Mouse (Mus musculus): ENCODE data around the gene Tmprss13. TPM values are rescaled to one million over a fixed set of nuclear protein-coding genes. Genes with fewer than 3 reads are reported as not detected.
A peak's percentile ranks its signal among the peaks of the same experiment; 100 is the strongest.

Tmprss13 gene
- total RNA-seq, 2 experiments from 2014 or later: not detected

DNA sequence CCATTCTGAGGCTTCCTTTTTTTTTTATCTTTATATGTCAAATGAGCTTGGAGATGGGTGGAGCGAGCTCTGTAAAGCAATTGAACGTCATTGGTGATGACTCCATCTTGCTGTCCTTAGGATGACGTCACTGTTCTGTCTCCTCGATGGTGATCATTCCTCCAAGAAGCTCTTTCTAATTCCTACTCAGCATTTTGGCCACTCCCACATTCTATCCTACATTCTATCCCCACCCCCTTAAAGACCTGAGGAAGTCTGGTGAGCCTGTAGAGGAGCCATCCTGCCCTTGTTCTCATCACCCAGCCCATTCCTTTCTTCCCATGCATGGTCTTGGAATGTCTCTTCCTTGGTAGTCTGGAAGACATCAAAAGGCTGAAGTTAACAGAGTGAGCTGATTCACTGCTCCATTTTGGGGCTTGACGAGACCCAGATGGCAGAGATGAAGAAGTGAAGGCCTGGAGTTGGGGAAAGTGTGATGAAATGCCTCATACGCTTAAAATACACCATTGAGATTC lies 56.1 kb downstream of the Tmprss13 start:
- intact Hi-C loops (cut with DNase I): no loop called here
- no peak for DNase-seq (ENCODE audit: low spot score in 2 of 2)

GRCm38 (mm10) chr9:45376427-45376826 lies 57.5 kb downstream of the Tmprss13 start:
- no peak for DNase-seq (ENCODE audit: low spot score in 2 of 2)
- intact Hi-C loops (cut with DNase I): no loop called here

DNA sequence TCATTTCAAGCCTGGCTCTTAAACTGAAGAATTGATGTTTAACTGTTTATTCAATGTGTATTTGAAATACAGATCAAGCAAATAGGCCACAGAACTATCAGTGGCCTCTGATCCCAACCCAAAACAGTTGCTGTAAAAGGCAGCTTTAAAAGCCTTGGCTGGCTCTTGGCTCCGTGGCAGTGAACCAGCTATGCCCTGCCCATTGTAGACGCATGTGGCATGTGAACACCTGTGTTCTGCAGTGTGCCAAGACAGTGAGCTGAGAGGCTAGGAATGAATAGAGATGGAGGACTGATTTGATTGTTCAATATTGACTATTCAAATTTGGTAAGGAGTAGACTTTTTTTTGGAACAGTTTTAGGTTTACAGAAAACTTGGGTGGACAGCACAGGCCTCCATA lies 58.0 kb downstream of the Tmprss13 start:
- intact Hi-C loops (cut with DNase I): no loop called here
- no peak for DNase-seq (ENCODE audit: low spot score in 2 of 2)

DNA sequence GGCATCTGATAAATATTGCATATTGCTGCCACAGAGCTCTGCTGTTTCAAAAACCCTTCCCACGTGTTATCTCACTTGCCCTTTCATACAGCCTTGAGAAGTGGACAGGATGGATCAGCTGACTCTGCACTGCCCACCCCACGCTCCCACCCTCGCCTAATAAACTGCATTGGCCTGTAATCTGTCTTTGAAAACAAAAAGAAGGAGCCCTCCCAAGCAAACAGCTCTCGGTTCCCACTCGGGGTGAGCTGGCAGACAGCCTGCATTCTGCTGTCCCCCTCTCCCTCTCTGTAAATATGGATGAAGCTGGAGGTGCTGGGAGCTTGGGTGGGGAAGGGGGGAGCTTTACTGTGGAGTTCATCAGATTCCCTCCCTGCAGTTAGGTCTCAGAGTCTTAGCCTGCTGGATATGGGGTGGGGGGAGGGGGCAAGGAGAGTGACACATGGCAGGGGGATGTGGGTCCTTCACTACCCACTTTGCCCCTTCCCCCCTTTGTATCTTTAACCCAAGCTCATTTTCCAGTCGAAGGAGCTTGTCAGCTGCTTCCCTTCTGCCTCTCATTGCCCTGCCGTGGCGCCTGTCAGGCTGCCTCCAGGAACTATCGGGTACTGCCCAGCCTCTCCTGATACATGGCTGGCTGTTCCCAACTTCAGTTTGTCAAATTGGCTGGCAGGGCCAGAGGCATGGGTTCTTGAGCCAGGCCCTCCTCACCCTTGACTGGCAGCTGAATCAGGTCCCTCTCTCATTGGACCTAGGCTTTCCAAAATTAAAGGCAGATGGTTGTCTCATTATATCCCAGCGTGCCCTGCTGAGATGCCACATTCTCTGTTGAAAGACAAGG lies 61.7 kb downstream of the Tmprss13 start:
- DNase-seq (ENCODE audit: low spot score in 2 of 2): peak in 1 of 2 experiments; percentile 22
- intact Hi-C loops (cut with DNase I): no loop called here

- peak; percentile 17 to 54 for DNase-seq (ENCODE audit: low spot score in 2 of 2)
- intact Hi-C loops (cut with DNase I): no loop called here
Measured at GRCm38 (mm10) chr9:45382336-45382735, 63.4 kb downstream of the Tmprss13 start.

GRCm38 (mm10) chr9:45382834-45383233 lies 63.9 kb downstream of the Tmprss13 start:
- intact Hi-C loops (cut with DNase I): no loop called here
- DNase-seq (ENCODE audit: low spot score in 2 of 2): no peak

DNA sequence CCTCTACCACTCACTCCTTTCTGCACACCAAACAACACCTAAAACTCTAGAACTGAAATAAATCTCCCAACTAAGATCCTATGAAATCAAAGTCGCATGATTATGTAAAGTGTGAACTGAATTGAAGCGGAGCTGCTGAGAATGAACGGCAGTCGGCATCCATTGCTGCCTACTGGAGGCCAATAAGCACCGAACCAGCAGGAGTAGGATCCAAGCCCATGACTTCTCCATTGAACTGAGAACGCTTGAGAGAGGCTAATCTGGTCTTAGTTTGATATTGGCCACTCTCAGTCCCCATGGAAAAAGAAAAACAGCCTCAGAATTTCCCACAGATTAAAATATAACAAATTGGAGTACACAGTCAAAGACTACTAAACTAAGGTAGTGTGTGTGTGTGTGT lies 65.0 kb downstream of the Tmprss13 start:
- intact Hi-C loops (cut with DNase I): no loop called here
- no peak for DNase-seq (ENCODE audit: low spot score in 2 of 2)

GRCm38 (mm10) chr9:45386698-45387097 lies 67.8 kb downstream of the Tmprss13 start:
- intact Hi-C loops (cut with DNase I): loop anchor here (5.0 kb wide), 1 partner anchor 164 kb away; no protein-coding TSS in a partner anchor
- no peak for DNase-seq (ENCODE audit: low spot score in 2 of 2)

DNA sequence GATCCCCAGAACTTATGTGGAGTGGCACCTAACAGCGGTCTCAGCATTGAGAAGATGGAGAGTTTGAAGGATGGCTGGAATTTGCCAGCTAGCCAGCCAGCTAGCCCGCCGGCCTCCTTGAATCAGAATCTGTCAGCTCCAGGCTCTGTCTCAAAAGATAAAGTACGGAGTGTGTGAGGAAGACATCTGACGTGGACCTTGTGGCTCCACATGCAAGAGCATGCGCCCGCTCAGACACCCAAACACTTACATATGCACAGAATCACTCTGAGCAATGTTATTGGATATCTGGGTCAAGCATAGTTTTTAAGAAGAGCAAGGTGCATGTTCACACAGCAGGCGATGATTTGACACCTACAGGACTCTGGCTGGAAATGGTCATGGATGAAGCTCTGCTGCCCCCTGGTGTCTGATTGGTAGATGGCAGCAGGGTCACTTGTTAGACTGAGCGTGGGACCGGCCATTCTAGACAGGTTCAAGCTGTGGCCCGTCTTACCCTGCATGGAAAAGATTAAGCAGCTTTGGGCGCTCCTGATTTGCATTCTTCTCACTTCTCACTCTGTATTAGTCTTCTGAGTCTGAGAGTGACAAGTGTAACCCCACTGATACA lies 69.6 kb downstream of the Tmprss13 start:
- intact Hi-C loops (cut with DNase I): loop anchor here (1.0 to 5.0 kb wide), 3 partner anchors 43 to 166 kb away; no protein-coding TSS in a partner anchor
- DNase-seq (ENCODE audit: low spot score in 2 of 2): peak; percentile 89 to 91

DNA sequence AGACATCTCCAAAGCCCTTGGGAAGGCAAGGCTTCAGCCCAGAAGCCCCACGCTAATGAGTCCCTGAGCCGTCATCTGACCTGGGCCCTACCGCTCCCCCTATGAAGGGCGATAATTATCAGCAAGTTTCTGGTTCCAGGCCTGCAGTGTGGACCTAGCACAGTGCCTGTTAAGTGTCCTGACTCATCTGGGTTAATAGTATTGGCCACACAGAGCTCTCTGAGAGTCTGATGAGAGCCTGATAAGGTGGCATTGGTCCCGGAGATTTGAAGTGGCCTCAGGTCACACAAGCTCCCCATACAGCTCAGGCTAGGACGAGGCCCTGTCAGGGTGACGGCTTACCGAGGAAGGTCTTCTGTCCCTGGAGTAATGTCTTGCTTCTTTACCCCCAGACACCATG lies 70.7 kb downstream of the Tmprss13 start:
- intact Hi-C loops (cut with DNase I): loop anchor here (5.0 kb wide), 1 partner anchor 167 kb away; no protein-coding TSS in a partner anchor
- no peak for DNase-seq (ENCODE audit: low spot score in 2 of 2)

DNA sequence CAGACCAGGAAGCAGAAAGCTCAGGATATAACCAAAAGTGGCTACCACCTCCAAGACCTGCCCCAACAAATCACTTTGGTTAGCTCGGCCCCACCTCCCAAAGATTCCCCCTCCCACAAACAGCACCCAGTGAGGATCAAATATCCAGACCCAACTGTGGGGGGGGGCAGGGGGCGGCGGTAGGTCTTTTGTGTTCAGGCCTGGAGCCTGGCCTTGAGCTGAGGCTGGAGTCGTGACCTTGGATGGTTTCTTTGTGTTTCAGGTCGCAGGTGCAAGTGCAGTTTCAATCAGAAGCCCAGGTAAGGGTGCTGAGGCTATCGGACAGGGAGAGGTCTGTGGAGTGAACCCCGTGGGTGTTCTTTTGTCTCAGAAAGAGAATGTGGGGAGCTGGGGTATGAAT lies 72.4 kb downstream of the Tmprss13 start:
- no peak for DNase-seq (ENCODE audit: low spot score in 2 of 2)
- intact Hi-C loops (cut with DNase I): no loop called here

DNA sequence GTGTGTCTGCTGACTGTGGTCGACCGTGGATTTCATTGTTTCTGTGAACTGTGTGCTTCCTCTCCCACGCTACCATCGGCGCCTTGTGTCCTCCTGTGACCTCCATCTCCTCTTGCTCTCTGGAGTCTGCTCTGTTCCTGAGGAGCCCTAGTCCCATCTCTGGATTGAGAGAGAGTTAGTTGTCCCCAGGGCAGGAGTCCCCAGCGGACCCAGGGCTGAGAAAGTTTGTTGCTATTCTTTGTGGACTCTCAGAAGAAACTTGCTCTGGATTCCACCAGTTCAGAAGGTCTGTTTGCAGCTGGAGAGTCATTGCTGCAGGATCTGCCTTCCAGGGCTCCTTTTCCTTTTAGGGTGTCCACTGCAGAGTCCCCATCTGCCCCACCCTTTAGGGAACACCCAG lies 76.3 kb downstream of the Tmprss13 start:
- intact Hi-C loops (cut with DNase I): no loop called here
- DNase-seq (ENCODE audit: low spot score in 2 of 2): no peak

GRCm38 (mm10) chr9:45395796-45396195 lies 76.9 kb downstream of the Tmprss13 start:
- intact Hi-C loops (cut with DNase I): no loop called here
- no peak for DNase-seq (ENCODE audit: low spot score in 2 of 2)

Other genes starting within 250 kb of the Tmprss13 start
- gene Jaml, start 239.9 kb upstream of the Tmprss13 start, total RNA-seq (2021): under 1 TPM; 0.35 to 0.57 TPM
- 100 to 1,000 TPM; 174 to 177 TPM for gene Scn2b, start 201.3 kb upstream of the Tmprss13 start, total RNA-seq (2021)
- gene Scn4b, start 180.7 kb upstream of the Tmprss13 start, total RNA-seq (2021): 10 to 100 TPM; 11.3 to 16.2 TPM
- gene BC049352, start 137.1 kb upstream of the Tmprss13 start, total RNA-seq (2021): under 1 TPM; 0.55 to 0.66 TPM
- gene Tmprss4, start 115.0 kb upstream of the Tmprss13 start, total RNA-seq (2021): under 1 TPM in 1 of 2 experiments, not detected in 1; 0.25 TPM
- 1 to 10 TPM; 2.5 to 2.7 TPM for gene Il10ra, start 50.0 kb upstream of the Tmprss13 start, total RNA-seq (2021)
- gene Fxyd6, start 51.1 kb downstream of the Tmprss13 start, total RNA-seq (2021): 100 to 1,000 TPM; 158 to 184 TPM
- gene Fxyd2, start 80.6 kb downstream of the Tmprss13 start, total RNA-seq (2021): 1 to 10 TPM; 6.6 to 7.5 TPM
- 10 to 100 TPM; 41.4 to 44.3 TPM for gene Dscaml1, start 107.5 kb downstream of the Tmprss13 start, total RNA-seq (2021)

Measured in left cerebral cortex, postnatal 14 days (tissue).